Comparison of ENCODE assay signal across 9 mouse cellular contexts in genomic region chr3:62338461-62338853, GRCm38 (mm10). TPM values are rescaled to one million over a fixed set of nuclear protein-coding genes. Genes with fewer than 3 reads are reported as not detected.
DNase-seq lines count a peak whose midpoint lies in the region; ATAC-seq and TF ChIP-seq lines count a peak whose summit lies in the region.
"Had no signal": no experiment of that assay in that cellular context is flagged by ENCODE, and none has a peak within 500 bp of the region (broad histone marks: within the 10 kb centered on the region; RNA-seq: fewer than 3 reads in every experiment).

No protein-coding gene starts in this region.

- peak overlapping the region; percentile 70 for H3K4me3 ChIP-seq in heart, adult 2 months
- peak overlapping the region; percentile 58 for H3K4me3 ChIP-seq in liver, embryonic 12.5 days

- peak overlapping the region; percentile 10; the same call in 1 of the 2 replicates for H3K9ac ChIP-seq in heart, adult 2 months (ENCODE audit: low read depth, low read length)
- no peak overlapping the region for H3K9ac ChIP-seq in liver, embryonic 12.5 days

- intact Hi-C loops in heart, adult 2 months (cut with DNase I) = loop anchor here (2.0 to 5.0 kb wide), 3 partner anchors 36 to 169 kb away; partner anchors contain the start of gene Dhx36

- TF ChIP-seq CTCF in heart, adult 2 months (IDR thresholded peaks at IDR 0.05) = no peak

- DNase-seq in heart, adult 2 months = no peak
- DNase-seq in heart, postnatal 4 days = no peak
- DNase-seq in urinary bladder, adult 2 months (ENCODE audit: low spot score) = peak; percentile 23
- no peak for DNase-seq in urinary bladder, postnatal 14 days (ENCODE audit: low spot score)
- DNase-seq in right cerebral cortex, adult 18-20 months = no peak
- no peak for DNase-seq in frontal cortex, postnatal 14 days (ENCODE audit: low spot score in 2 of 2)
- no peak for DNase-seq in lung, postnatal 25 days (ENCODE audit: low spot score)

- 0 out of 2 replicates have a peak, but pooled peaks cover 1% of the 10 kb centered on the region for H3K27me3 ChIP-seq in heart, adult 2 months (ENCODE audit: control insufficient read depth, insufficient read depth, low read length)
- peaks cover 56% of the 10 kb centered on the region for H3K27me3 ChIP-seq in liver, embryonic 12.5 days (replicated peaks)

- H3K4me1 ChIP-seq in heart, adult 2 months (ENCODE audit: control insufficient read depth, insufficient read depth, low read length) = peaks cover 1% of the 10 kb centered on the region; the same call in 1 of the 2 replicates
- 0 out of 2 replicates have a peak, but pooled peaks cover 4% of the 10 kb centered on the region for H3K4me1 ChIP-seq in liver, embryonic 12.5 days

- H3K79me2 ChIP-seq in heart, adult 2 months (replicated peaks; ENCODE audit: control insufficient read depth, insufficient read depth, low read length) = no peaks in the 10 kb centered on the region

- H3K36me3 ChIP-seq in heart, adult 2 months (ENCODE audit: control insufficient read depth, insufficient read depth, low read length) = no peaks in the 10 kb centered on the region
- no peaks in the 10 kb centered on the region for H3K36me3 ChIP-seq in liver, embryonic 12.5 days

- no peaks in the 10 kb centered on the region for H3K9me3 ChIP-seq in liver, embryonic 12.5 days (replicated peaks)

- peak overlapping the region; percentile 74 for H3K4me2 ChIP-seq in liver, embryonic 12.5 days

- 0 out of 2 replicates have a peak, but pooled peaks have one; percentile 10 for ATAC-seq in liver, embryonic 12.5 days

- TF ChIP-seq POLR2A in heart, adult 2 months (IDR thresholded peaks at IDR 0.05; ENCODE audit: insufficient read depth, low read depth, low read length) = no peak

- 5% methylated on average over 17 of the region's 17 CpGs for whole genome bisulfite sequencing in heart, adult 2 months
- 3% methylated on average over 17 of the region's 17 CpGs for WGBS in liver, embryonic 12.5 days (ENCODE audit: insufficient replicate concordance)

- no peak for TF ChIP-seq EP300 in heart, adult 2 months (IDR thresholded peaks at IDR 0.05; ENCODE audit: insufficient read depth, low read depth, low read length)

- no peak overlapping the region for H3K27ac ChIP-seq in heart, adult 2 months
- no peak overlapping the region for H3K27ac ChIP-seq in liver, embryonic 12.5 days
- H3K27ac ChIP-seq: macrophage had no signal

RNA-seq across cellular contexts. Expression of gene Arhgef26, which starts 0.3 kb away (rescaled TPM):
- total RNA-seq in heart, adult 2 months (2021) = 1 to 10 TPM; 2.1 to 2.5 TPM
- 0.51 and 0.97 TPM in 2 replicates for polyA plus RNA-seq in heart, adult 2 months (2012; rRNA removed)
- 1 to 10 TPM; 4.7 to 7.8 TPM for total RNA-seq in heart, postnatal 4 days (2021)
- 8.7 and 11.5 TPM in 2 replicates for polyA plus RNA-seq in urinary bladder, adult 2 months (2012; rRNA removed)
- polyA plus RNA-seq in liver, embryonic 12.5 days (2016; fragmentation: Nextera tagmentation; extraction: Ambion mirVana) = 0.77 and 0.79 TPM in 2 replicates
- polyA plus RNA-seq: macrophage had no signal
